Mouse (Mus musculus): Measurements from ENCODE around the gene Dgkh.

GRCm38 (mm10) chr14:78725307-78725956 lies 7.1 kb downstream of the Dgkh start:
- no peak for TF ChIP-seq USF1 (IDR thresholded peaks at IDR 0.05; ENCODE audit: low read depth)
- TF ChIP-seq CTCF (IDR thresholded peaks at IDR 0.05; ENCODE audit: control insufficient read depth, insufficient read depth, insufficient read length): no peak
- no peak for TF ChIP-seq MYOD1 (IDR thresholded peaks at IDR 0.05; ENCODE audit: control insufficient read depth, insufficient read length, low read depth)
- TF ChIP-seq CEBPB (IDR thresholded peaks at IDR 0.05; ENCODE audit: low read depth): no peak
